Mouse (Mus musculus) midbrain, postnatal 0 days (tissue): ENCODE results near the gene Ttc41. TPM values are rescaled to one million over a fixed set of nuclear protein-coding genes. Genes with fewer than 3 reads are reported as not detected.

Source experiments
- ATAC-seq: fragments of 200-750 bp; cut with Nextera tagmentation; 2 replicates; pipeline ENCODE4 v1.8.0; 2017; ENCODE audit warnings: moderate number of reproducible peaks, mild to moderate bottlenecking, moderate TSS enrichment, moderate library complexity; ENCODE audit not compliant: low FRiP score
- DNase-seq: peaks from one replicate; pipeline ENCODE4 v3.0.0-alpha.2; 2015; ENCODE audit warnings: low spot score
- H3K27ac ChIP-seq: fragments of 300-500 bp; sonication (generic); 2 replicates; pipeline ENCODE4 v1.5.1; 2014; ENCODE audit warnings: low read depth, mild to moderate bottlenecking, low read length, mixed read lengths
- H3K27me3 ChIP-seq: fragments of 300-500 bp; sonication (generic); 2 replicates; pipeline ENCODE4 v1.6.1; 2014; ENCODE audit warnings: low read length, control low read depth, mixed read lengths; ENCODE audit not compliant: insufficient read depth
- H3K36me3 ChIP-seq: fragments of 300-500 bp; sonication (generic); 2 replicates; pipeline ENCODE4 v1.6.1; 2014; ENCODE audit warnings: low read length, control low read depth, mixed read lengths; ENCODE audit not compliant: insufficient read depth
- H3K4me1 ChIP-seq: fragments of 300-500 bp; sonication (generic); 2 replicates; pipeline ENCODE4 v1.6.1; 2014; ENCODE audit warnings: mild to moderate bottlenecking, control low read depth, antibody characterized with exemption, low read length, mixed read lengths; ENCODE audit not compliant: insufficient read depth
- H3K4me2 ChIP-seq: fragments of 300-500 bp; sonication (generic); 2 replicates; pipeline ENCODE4 v1.6.1; 2014; ENCODE audit warnings: low read depth, mild to moderate bottlenecking, low read length, mixed read lengths; ENCODE audit not compliant: poor library complexity, severe bottlenecking
- H3K4me3 ChIP-seq: fragments of 300-500 bp; sonication (generic); 2 replicates; pipeline ENCODE4 v1.5.1; 2014; ENCODE audit warnings: low read depth, mild to moderate bottlenecking, low read length, moderate library complexity
- H3K9ac ChIP-seq: fragments of 300-500 bp; sonication (generic); replicated peaks from 2 replicates; pipeline ENCODE4 v1.6.1; 2014; ENCODE audit warnings: mild to moderate bottlenecking, low read length, moderate library complexity, mixed read lengths; ENCODE audit not compliant: poor library complexity, severe bottlenecking
- H3K9me3 ChIP-seq: fragments of 300-500 bp; sonication (generic); 2 replicates; pipeline ENCODE4 v1.6.1; 2016; ENCODE audit warnings: low read length, control low read depth
- CTCF ChIP-seq: IDR thresholded peaks from 2 replicates; pipeline ENCODE4 v1.5.1; 2016; ENCODE audit warnings: antibody characterized with exemption, mild to moderate bottlenecking
- WGBS: fragments of 180-500 bp; shearing (Covaris S2); extraction: QIAGEN DNeasy Blood & Tissue Kit; methylation state at CpG from one replicate; pipeline ENCODE4 v1.1.7; 2014; 5-methylcytosine and 5-hydroxymethylcytosine counted together
- polyA plus RNA-seq: library from polyadenylated mRNA; unstranded; fragments of >200 nt; fragmentation: Nextera tagmentation; extraction: Ambion mirVana; gene quantifications from 2 replicates; pipeline ENCODE4 v1.2.1, GENCODE M21; 2015
- total RNA-seq: library from RNA; depleted of rRNA; stranded (reverse); fragments of >200 nt; gene quantifications from 2 replicates; pipeline ENCODE4 v1.2.3, GENCODE M21; 2014

Gene Ttc41
- total and polyA plus RNA-seq, 2 experiments from 2014 or later = 1.6 to 1.8 TPM

DNA sequence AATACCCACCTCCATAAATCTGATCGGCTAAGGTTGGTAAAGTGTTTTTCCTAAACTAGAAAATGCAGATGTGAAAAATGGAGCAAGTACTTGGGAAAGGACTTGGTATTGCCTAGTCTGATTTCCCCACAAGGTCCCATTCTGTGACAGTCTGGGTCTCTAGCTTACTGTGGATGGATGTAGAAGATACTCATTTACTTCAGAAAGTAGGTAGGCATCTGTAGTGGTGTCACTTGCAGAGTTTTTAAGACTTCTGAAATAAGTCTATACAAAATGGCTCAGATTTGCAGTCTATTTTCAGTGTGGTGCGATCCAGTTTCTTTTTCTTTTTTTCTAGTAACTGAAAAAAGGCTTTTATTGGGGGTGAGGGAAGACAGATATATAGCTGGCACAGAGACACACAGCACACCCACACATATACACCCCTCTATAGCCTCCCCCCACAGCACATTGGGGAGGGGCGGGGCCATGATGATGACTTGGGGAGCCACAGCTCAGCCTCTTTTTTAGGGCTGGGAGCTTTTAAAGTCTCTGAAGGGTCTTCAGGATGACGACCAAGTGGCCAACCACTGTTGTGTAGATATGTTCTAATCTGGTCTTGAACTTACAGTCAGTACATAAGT is 59.8 kb downstream of the Ttc41 start:
- TF ChIP-seq CTCF = no peak
- no peak overlapping the region for H3K9ac ChIP-seq

DNA sequence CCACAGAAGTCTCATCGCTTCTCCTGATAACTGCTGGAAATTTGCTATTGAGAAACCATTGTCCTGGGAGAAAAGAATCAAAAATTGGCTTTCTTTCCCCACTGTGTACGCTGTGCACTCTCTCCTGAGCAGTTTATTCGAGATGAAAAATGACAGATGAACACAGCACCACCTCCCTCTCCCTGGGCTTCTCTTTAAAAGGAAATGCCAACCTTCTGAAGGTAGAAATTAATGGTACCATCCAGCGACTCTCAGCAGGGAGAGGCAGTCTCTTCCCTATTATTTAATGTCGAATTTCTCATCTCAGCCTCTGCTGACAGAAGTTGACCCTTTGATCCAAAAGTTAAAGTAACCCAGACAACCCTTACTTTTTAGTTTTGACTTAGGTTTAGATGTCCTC is 63.6 kb downstream of the Ttc41 start:
- 58% methylated on average over 5 of the region's 5 CpGs for WGBS
- no peaks in the 10 kb centered on the region for H3K9me3 ChIP-seq
- DNase-seq (no peak), ATAC-seq (no peak)
- no peak for TF ChIP-seq CTCF
- H3K4me2 ChIP-seq = no peak overlapping the region
- no peaks in the 10 kb centered on the region for H3K36me3 ChIP-seq
- no peak overlapping the region for H3K4me3 ChIP-seq
- H3K27me3 ChIP-seq = no peaks in the 10 kb centered on the region
- no peak overlapping the region for H3K27ac ChIP-seq
- no peak overlapping the region for H3K9ac ChIP-seq
- no peaks in the 10 kb centered on the region for H3K4me1 ChIP-seq

More for the DNA sequence above, 59.8 kb downstream of the Ttc41 start:
- no peak for ATAC-seq
- WGBS = 86% methylated on average over 4 of the region's 4 CpGs
- H3K36me3 ChIP-seq = no peaks in the 10 kb centered on the region
- H3K9me3 ChIP-seq = no peaks in the 10 kb centered on the region
- H3K4me1 ChIP-seq = no peaks in the 10 kb centered on the region
- H3K4me3 ChIP-seq = no peak overlapping the region
- no peak for DNase-seq
- H3K4me2 ChIP-seq = no peak overlapping the region
- H3K27ac ChIP-seq = no peak overlapping the region
- H3K27me3 ChIP-seq = no peaks in the 10 kb centered on the region

DNA sequence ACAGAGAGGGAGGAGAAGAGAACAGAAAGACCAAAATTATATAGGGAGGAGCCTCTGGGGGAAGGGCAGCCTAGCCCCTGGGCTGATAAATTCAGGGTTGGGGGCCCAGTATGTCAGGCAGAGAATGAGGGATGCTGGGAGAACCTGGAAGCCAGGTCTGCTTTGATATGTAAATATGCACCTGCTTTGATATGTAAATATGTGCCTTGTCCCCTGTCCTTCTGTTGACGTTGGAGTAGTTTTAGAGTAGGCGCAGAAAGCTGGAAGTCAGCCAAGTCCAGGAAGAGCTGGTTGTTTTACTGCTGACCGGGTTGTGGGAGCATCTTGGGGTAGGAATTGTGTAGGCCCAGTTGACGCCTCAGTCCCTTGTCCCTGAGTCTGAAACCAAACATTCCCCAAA is 64.2 kb downstream of the Ttc41 start:
- ATAC-seq = 0 out of 2 replicates have a peak, but pooled peaks have one; percentile 31
- no peak for DNase-seq
- 26% methylated on average over 4 of the region's 4 CpGs for whole genome bisulfite sequencing
- no peaks in the 10 kb centered on the region for H3K9me3 ChIP-seq
- no peak overlapping the region for H3K27ac ChIP-seq
- H3K4me1 ChIP-seq = no peaks in the 10 kb centered on the region
- no peak overlapping the region for H3K9ac ChIP-seq
- H3K4me3 ChIP-seq = no peak overlapping the region
- H3K27me3 ChIP-seq = no peaks in the 10 kb centered on the region
- no peaks in the 10 kb centered on the region for H3K36me3 ChIP-seq
- TF ChIP-seq CTCF = no peak
- H3K4me2 ChIP-seq = no peak overlapping the region

DNA sequence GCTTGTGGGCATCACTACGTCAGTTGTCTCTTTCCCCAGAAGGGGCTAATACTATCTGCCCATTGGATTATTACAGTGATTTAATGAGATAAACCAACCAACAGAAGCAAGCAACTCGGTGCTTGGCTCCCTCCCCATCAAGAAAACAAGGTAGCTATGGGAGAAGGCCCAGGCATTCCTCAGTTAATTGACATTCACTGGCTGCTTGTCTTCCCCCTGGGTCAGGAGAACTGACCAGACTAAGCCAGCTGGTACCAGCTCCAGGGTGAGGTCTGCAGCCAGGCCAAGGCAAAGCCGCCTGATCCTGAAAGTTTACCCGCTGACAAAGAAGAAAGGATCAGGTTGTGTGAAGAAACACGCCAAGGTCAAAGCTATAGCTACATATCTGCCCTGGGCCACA is 66.1 kb downstream of the Ttc41 start:
- Histone ChIP-seq H3K4me3 (no peak overlapping the region), H3K4me1 (no peaks in the 10 kb centered on the region), H3K4me2 (no peak overlapping the region), H3K9ac (no peak overlapping the region), H3K27me3 (no peaks in the 10 kb centered on the region), H3K9me3 (no peaks in the 10 kb centered on the region), H3K36me3 (no peaks in the 10 kb centered on the region), H3K27ac (no peak overlapping the region)
- WGBS = 86% methylated on average over 5 of the region's 5 CpGs
- ATAC-seq (no peak), DNase-seq (no peak)
- no peak for TF ChIP-seq CTCF

DNA sequence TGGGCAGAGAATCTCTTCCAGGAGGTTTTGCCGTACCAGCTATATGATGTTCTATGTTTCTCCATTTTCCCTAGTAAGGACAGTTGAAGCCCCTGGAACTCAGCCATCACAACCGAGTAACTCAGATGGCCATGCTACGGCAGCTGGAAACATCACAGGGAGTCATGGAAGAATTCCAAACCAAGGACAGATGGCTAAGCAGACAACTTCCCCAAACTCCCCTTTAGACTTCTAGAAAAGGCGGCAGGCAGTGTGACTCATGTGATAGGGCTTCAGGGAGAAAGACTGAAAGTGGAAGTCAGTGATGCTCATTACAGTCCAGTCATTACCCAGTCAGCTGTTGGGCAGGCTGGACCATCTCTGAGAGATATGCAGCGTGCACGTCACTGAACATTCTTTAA is 66.6 kb downstream of the Ttc41 start:
- peak; percentile 81 for DNase-seq
- Histone ChIP-seq H3K4me2 (no peak overlapping the region), H3K27ac (no peak overlapping the region), H3K36me3 (no peaks in the 10 kb centered on the region), H3K27me3 (no peaks in the 10 kb centered on the region), H3K9me3 (no peaks in the 10 kb centered on the region), H3K4me3 (no peak overlapping the region), H3K4me1 (no peaks in the 10 kb centered on the region), H3K9ac (no peak overlapping the region)
- ATAC-seq = no peak; the same call in 1 of the 2 replicates
- no peak for TF ChIP-seq CTCF
- 79% methylated on average over 6 of the region's 6 CpGs for WGBS

DNA sequence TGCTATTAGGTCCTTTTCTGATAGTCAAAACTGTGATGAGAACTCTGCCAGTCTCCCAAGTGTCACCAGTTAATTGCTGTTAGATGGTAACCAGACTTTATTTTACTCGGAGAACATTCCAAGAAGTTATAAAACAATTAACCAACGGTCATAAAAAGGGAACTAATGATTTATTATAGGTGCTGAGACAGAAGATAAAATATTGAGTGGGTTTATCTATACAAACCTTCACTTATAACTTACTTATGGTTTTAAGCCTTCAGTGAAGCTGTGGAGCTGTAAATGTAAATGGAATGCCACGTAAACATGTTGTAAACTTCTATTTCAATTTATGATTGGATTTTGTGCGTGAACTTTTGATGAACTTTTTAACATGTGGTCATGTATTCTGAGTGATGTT is 67.7 kb downstream of the Ttc41 start:
- no peak for TF ChIP-seq CTCF
- ATAC-seq = no peak
- Histone ChIP-seq H3K9me3 (no peaks in the 10 kb centered on the region), H3K4me1 (peaks cover 6% of the 10 kb centered on the region; the same call in 1 of the 2 replicates), H3K4me3 (no peak overlapping the region), H3K4me2 (no peak overlapping the region), H3K9ac (no peak overlapping the region), H3K27ac (no peak overlapping the region), H3K36me3 (no peaks in the 10 kb centered on the region), H3K27me3 (no peaks in the 10 kb centered on the region)
- WGBS = 81% methylated on average over 4 of the region's 4 CpGs
- DNase-seq = no peak
